Mouse (Mus musculus) olfactory bulb, adult 2 months (tissue): ENCODE measurements at regions not wholly inside any gene's neighbourhood (a gene's known extent, or its start where the extent isn't known, plus 50 kb on each side); places are given as distances from the start of the nearest gene placed in this dataset.

Experiments
- H3K27ac ChIP-seq: fragments of 200-500 bp; 2 replicates; pipeline ENCODE4 v1.5.1; 2012; ENCODE audit warnings: low read depth, low read length; ENCODE audit not compliant: insufficient read depth
- H3K4me1 ChIP-seq: fragments of 200-500 bp; 2 replicates; pipeline ENCODE4 v1.6.1; 2012; ENCODE audit warnings: low read length; ENCODE audit not compliant: control insufficient read depth, insufficient read depth
- H3K4me3 ChIP-seq: fragments of 200-500 bp; 2 replicates; pipeline ENCODE4 v1.5.1; 2012; ENCODE audit warnings: mild to moderate bottlenecking, low read depth, low read length, moderate library complexity; ENCODE audit not compliant: insufficient read depth
- CTCF ChIP-seq: fragments of 200-500 bp; IDR thresholded peaks from 2 replicates; pipeline ENCODE4 v1.5.1; 2012; ENCODE audit warnings: low read depth, mild to moderate bottlenecking, low read length, moderate library complexity; ENCODE audit not compliant: insufficient read depth
- POLR2A ChIP-seq: fragments of 200-500 bp; IDR thresholded peaks from 2 replicates; pipeline ENCODE4 v1.6.1; 2012; ENCODE audit warnings: mild to moderate bottlenecking, low read depth, low read length, moderate library complexity; ENCODE audit not compliant: insufficient read depth
- WGBS: fragments of 180-500 bp; shearing (Covaris S2); methylation state at CpG from one replicate; pipeline ENCODE4 v1.1.7; 2018; 5-methylcytosine and 5-hydroxymethylcytosine counted together

DNA sequence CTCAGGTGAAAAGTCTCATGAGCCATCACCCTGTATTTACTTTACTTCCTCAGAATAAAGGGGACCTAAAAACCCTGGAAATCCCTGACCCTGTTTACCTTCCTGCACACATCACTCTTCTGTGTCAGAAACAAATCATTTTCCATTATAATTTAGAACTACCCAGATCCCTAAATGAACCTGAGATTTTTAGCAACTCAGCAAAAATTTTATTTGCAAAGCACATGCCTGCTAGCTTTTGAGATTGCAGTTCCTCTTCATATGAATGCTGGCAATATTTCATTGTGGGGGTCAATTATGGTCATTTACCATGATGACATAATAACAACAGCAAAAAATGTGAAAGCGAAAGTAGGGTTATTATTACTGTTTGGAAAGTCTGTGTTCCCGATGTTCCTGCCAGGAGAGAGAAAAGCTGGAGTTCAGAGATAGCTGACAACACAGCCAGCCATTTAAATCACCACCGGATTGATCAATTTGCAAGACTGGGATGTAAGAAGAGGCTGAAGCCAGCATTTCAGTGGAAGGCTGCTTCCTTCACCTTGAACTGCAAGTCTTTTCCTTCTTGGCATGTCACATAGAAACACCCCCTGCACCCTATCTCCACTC, 476.5 kb downstream of the Tmem161b start:
- WGBS = 19% methylated on average over 3 of the region's 3 CpGs
- H3K27ac ChIP-seq = peak overlapping the region; percentile 77
- no peak for TF ChIP-seq CTCF
- no peak for TF ChIP-seq POLR2A
- no peak overlapping the region for H3K4me3 ChIP-seq
- peaks cover 3% of the 10 kb centered on the region; the same call in 1 of the 2 replicates for H3K4me1 ChIP-seq

DNA sequence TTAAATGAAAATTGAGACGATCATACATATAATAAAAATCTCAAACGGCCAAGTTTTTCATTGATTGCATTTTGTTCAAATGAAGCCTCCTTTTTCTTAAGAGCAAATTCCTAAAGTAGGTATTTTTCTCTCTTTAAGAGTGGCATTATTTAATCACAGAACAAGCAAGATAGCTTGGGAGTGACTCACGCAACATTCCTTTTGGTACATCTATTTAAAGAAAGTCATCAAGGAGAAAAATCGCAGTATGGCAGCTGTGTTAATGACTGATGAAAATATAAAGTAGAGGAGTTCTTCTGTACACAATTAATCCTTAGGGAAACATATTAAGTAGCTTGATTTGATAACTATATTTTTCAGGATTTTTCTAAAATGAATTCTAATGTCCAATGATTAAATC, 448.0 kb upstream of the Ccnh start:
- no peaks in the 10 kb centered on the region for H3K4me1 ChIP-seq
- no peak overlapping the region for H3K27ac ChIP-seq
- no peak for TF ChIP-seq POLR2A
- TF ChIP-seq CTCF = no peak
- WGBS = 40% methylated on average over 4 of the region's 4 CpGs
- no peak overlapping the region for H3K4me3 ChIP-seq

DNA sequence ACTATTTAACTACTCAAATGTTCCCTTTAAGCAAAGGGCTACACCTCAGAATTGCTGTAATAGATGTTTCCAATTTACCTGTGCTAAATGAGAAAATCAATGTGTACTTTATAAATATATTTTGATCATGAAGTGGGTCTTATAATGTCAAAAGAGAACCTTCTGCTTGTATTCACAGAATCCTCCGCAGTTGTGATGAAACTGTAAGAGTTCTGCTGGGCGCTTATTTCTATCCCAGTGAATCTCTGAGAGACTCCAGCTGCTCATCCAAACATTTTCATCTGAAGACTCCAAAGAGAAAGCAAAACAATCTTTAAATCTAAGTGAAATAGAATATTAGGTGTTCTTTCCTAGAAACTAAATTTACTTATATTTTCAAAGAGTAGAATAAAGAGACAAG, 440.9 kb upstream of the Ccnh start:
- H3K27ac ChIP-seq = no peak overlapping the region
- H3K4me1 ChIP-seq = no peaks in the 10 kb centered on the region
- TF ChIP-seq CTCF (no peak), POLR2A (no peak)
- no peak overlapping the region for H3K4me3 ChIP-seq
- WGBS = 36% methylated on average over 2 of the region's 2 CpGs

DNA sequence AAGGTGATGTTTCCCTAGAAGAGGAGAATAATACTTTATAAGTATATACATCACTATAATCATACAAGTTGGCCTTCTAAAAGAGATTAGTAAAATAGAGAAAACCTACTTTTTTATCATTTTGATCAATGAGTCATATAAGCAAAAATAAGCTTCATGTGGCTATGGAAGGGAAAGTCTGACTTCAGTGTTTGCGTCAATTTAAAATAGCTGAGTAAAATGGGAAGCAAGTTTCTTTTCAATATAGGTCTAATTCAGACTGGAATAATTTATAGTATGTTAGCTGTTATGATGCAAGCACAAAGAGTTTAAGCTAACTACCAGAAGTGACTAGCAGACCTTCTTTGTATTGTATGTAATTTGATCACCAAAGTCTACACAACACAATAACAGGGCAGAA, 440.0 kb upstream of the Ccnh start:
- Histone ChIP-seq H3K27ac (no peak overlapping the region), H3K4me3 (no peak overlapping the region)
- TF ChIP-seq POLR2A (no peak), CTCF (no peak)

DNA sequence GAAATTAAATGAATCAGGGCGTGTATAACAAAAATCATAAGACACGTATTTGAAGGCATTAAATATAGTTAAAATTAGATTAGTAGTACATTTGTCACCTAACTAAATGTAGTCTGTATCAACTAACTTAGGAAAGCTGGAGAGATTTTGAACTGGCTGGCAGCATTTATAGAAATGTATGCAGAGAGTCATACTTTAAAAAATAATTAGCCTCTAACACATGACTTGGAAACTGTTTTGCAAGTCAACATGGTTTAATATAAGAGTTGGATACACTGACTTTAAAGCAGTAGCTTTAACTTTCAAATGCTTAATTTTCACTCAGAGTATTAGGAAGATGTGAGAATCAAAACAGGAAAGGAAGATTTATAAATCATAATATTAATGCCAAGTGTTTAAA, 439.1 kb upstream of the Ccnh start:
- TF ChIP-seq POLR2A (no peak), CTCF (no peak)
- no peaks in the 10 kb centered on the region for H3K4me1 ChIP-seq
- H3K4me3 ChIP-seq = no peak overlapping the region
- H3K27ac ChIP-seq = no peak overlapping the region
- 49% methylated on average over 2 of the region's 2 CpGs for WGBS

More for the DNA sequence above, 440.0 kb upstream of the Ccnh start:
- no peaks in the 10 kb centered on the region for H3K4me1 ChIP-seq
- 37% methylated on average over 1 of the region's 1 CpGs for WGBS

DNA sequence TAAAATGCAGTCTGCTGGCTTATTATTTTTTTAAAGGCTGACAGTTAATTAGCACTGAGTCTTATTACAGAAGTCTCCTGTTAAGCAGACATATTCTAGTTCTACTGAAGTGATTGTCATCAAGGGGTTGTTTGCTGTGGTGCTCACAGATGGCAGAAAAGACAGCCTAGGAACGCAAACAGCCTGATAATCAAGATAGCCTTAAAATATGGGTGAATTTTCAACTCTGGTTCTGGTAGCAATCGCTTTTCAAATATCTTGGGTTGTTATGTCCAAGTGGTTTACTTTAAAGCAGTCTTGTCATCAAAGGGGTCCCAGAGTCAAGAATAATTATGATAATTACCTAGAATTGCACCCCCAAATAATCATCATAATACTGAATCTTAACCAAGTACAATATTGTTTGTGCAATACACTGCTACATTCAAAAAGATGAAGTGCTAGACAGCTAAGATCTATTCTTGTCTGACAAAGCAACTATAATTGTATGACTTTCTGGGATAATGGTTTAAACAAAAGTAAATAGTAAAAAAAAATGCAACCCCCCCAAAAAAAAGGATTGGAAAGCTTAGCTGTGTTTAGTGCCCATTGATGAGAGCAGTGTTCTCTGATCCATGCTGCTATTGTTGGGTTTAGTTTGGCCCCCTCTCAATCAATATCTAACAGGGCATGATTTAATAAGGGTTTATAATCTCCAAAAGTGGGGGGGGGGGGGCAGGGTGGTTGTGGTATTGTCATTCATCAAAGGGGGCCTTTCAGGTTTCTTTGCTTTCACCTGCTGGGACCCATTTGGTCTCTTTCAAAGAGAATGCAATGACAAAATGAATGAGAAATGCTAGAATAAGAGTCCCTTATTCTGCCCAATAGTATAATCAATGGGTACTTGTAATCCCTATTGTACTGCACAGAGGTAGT, 437.4 kb upstream of the Ccnh start:
- WGBS = 22% methylated on average over 2 of the region's 2 CpGs
- no peak overlapping the region for H3K4me3 ChIP-seq

DNA sequence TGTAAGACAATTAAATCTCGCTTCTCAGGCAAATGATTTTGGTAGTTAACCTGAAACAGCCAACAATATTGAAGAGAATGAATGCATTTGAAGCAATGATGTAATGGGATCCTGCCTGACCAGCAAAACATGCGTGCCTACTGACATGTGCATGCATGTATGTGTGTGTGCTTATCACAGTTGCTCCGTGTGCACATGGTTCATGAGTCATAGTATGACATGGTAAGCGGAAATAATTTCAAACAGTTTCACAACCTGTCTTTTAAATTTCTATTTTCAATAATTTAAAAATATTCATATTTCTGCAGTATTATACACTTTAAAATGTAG, 436.8 kb upstream of the Ccnh start:
- no peak overlapping the region for H3K4me3 ChIP-seq
- TF ChIP-seq CTCF = no peak
- no peak for TF ChIP-seq POLR2A
- H3K4me1 ChIP-seq = no peaks in the 10 kb centered on the region
- WGBS = 53% methylated on average over 4 of the region's 4 CpGs
- H3K27ac ChIP-seq = peak overlapping the region; percentile 93

More for the DNA sequence above, 437.4 kb upstream of the Ccnh start:
- Histone ChIP-seq H3K27ac (no peak overlapping the region; the same call in 1 of the 2 replicates), H3K4me1 (no peaks in the 10 kb centered on the region)
- no peak for TF ChIP-seq POLR2A
- TF ChIP-seq CTCF = no peak

DNA sequence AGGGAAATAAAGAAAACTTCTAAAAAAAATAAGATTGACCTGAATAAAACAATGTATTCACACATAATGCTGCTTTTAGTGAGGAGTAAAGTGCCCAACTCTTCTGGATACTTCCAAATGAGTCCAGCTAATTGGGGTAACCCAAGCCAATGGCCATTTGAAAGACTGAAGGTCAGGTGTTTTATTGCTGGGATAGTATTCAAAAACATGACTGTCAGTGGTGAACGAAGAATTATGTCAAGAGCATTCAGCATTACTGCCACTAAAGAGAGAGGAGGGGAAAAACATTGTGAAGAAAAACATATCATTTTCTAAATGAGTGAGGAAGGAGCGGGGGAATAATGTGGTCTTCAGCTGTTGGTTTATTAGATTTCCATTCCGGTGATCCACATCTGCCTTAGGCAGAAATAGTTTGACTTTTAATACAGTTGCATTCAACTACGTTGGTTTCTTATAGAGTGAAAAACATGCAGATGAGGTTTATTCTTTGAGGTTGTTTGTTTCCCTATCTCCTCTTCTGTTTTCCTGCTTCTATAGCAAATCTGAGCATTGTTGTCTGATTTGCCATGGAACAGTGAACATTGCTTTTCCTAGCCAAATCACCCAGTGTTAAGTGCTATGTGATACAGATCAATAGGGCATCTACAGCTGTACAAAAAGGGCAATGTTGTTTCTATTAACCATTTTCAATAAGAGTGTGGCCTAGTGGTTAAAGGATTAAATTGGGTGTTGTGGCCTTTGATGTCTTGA, 435.3 kb upstream of the Ccnh start:
- 23% methylated on average over 4 of the region's 4 CpGs for WGBS
- Histone ChIP-seq H3K4me3 (no peak overlapping the region), H3K27ac (peak overlapping the region; percentile 82), H3K4me1 (no peaks in the 10 kb centered on the region)
- TF ChIP-seq CTCF (no peak), POLR2A (no peak)
